Mouse (Mus musculus) layer of hippocampus, adult 18-20 months (tissue): ENCODE results near the gene 4930523C07Rik. TPM values are rescaled to one million over a fixed set of nuclear protein-coding genes. Genes with fewer than 3 reads are reported as not detected.

ENCODE experiments used
- DNase-seq, 2 experiments: peaks; one replicate each; pipeline ENCODE4 v3.0.0; 2022; ENCODE audit warnings: low spot score in 2 of 2
- long read RNA-seq: library from polyadenylated mRNA; stranded (forward); transcript quantifications from one replicate; pipeline ENCODE4 v2.0.0, GENCODE M21; 2021
- total RNA-seq, 2 experiments: library from RNA; stranded (reverse); gene quantifications; 2 replicates each; pipeline ENCODE4 v1.2.3; 2021

The 4930523C07Rik gene
- 1 to 10 TPM; 1.1 to 3.5 TPM for total RNA-seq
- long read RNA-seq, full-length matches to known transcripts = 3 of 3 reads
- long read RNA-seq, partial matches to known transcripts = 0 of 3 reads
- long read RNA-seq, other reads (novel, unspliced or antisense) = 0 of 3 reads

DNA sequence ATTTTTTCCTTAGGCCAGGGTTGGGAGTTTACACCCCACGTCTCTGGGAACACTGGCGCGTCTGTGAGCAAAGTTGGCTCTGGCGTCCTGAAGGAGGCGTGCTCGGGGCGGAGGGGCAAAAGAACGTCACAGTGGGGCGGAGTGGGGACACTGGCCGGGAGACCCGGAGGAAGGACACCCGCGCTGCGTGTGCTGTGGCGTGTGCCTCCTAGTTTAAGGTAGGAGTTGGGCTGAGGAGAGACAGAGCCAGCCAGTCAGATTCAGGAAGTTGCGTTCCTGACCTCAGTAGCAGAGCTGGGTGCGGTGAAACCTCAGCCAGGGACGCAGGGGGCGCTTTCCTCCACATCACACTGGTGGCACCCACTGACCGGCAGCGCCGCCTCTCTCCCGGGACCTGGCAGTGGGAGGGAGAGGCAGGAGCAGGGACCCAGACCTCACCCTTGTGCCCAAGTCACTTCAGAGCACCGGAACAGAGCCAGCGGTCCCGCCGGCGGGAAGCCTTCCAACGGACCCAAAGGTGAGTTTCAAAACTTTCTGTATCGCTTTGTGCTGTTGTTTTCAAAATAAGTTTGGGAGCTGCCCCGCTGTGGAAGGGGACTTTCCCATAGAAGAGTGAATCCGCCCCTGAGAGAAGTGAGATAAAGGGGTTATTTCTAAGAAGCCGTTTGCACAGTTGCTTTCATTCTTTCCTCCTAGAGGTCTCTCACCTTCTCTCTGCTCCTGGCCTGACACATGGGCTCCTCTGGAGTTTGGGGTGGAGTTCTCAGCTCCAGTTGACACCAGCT is at the start of gene 4930523C07Rik:
Gene 4930523C07Rik (plus strand): TSS at position 146 of the 785 bp plus-strand sequence.
- peak in 1 of 2 experiments; percentile 12 for DNase-seq

DNA sequence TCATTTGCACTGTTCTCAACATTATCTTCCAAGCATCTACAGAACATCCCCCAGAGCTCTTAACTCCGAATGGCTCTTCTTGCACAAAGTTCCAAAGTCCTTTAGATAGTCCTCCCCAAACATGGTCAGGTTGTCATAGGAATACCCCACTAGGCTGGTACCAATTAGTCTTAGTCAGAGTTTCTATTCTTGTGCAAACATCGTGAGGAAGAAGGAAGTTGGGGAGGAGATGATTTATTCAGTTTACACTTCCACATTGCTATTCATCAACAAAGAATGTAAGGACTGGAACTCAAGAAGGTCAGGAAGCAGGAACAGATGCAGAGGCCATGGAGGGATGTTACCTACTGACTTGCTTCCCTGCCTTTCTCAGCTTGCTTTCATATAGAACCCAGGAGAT is 46.9 kb upstream of the 4930523C07Rik start:
- no peak for DNase-seq

DNA sequence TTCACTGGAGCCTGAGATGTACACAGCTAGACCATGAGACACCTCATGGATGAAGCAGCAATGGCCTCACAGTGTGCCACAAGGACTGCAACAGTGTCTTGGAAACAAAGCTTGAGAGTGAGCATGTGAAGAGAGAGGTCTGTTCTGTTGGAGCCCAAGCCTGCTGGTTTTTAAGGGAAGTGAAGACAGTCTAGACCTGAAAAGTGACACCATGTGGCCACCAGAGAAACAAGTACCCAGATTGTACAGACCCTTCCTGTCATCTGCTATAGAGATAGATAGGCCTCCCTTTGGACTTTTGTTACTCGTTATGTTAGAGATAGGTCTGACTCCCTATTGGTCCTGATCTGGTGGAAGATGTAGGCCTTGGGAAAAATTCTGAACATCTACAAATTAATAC is 45.8 kb upstream of the 4930523C07Rik start:
- DNase-seq = no peak

DNA sequence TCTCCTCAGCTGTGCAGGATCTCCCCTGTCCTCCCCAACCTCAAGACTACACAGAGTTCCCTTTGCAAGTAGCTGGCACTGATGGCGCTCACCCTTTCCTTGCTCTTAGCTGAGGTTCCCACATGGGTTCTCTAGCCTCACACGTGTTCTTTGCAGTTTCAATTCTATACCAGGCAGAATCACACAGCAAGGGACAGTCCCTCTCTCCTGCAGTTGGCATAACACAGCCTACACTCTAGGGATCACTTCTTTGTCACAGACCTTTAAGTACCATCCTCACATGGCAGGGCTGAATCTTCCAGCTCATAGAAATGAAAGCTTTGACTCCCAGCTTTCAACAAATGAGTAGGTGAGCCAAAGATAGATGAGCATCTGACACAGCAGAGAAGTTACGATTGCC is 45.0 kb upstream of the 4930523C07Rik start:
- DNase-seq = no peak

- DNase-seq = no peak
Observed at GRCm38 (mm10) chr1:160005319-160005718, 38.9 kb upstream of the 4930523C07Rik start.

DNA sequence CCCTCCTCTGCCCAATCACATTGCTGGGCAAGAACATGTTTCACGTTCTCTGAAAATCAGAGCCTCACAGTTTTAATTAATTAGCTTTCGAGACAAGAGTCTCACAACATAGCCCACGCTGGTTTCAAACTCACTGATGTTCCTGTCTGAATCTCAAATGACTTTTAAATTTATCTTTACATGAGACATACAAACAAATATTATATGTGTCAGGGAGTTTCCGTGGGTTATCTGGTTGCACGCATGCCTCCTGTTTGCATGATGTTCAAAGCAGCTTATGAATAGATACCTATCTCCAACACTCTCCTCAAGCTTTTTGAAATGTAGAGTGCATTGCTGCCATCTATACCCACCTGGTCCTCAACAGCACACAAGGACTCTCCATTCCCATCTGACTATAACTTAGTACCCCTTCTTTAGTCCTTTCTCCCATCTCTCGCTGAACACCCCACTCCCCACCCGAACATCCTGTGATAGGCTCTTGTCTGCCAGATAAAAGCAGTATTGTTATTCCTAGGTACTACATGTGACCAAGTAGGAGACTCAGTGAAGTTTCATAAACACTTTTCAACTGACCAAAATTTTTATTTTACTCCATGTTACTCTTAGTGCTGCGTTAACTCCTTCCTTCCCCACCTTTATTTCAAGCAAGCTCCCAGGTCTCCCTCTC is 37.1 kb upstream of the 4930523C07Rik start:
- no peak for DNase-seq

- DNase-seq = no peak
Observed at GRCm38 (mm10) chr1:160013042-160013441, 31.1 kb upstream of the 4930523C07Rik start.

- DNase-seq = no peak
Observed at GRCm38 (mm10) chr1:160024339-160024980, 19.7 kb upstream of the 4930523C07Rik start.

DNA sequence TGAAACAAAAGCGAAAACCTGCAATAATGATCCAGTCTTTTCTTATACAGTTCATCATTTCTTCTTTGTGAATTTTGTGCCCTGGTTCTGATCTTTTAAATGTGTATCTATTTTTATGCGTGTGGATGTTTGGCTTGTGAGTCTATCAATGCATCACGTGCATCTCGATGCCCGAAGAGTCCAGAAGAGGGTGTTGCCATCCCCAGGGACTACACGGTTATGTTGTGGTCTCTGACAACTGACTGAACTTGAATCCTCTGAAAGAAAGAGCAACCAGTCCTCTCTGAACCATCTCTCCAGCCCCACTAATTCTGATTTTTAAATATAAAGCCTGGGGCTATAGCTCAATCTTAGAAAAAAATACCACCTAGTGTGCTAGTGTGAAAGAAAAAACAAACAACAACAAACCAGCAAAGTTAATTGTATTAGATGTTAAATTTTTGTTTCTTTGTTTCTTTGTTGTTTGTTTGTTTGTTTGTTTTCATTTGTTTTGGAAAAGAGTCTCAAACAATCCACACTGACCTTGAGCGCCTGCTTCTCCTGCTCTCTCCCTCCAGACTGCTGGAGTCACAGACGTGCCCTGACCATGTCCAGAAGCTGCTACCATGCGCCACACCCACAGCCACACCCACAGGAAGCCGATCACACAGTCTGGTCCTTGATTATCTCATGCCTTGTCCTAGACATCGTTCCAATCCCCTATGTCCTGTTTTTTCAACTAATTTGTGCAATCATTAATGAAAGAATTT is 18.9 kb upstream of the 4930523C07Rik start:
- DNase-seq = no peak

DNA sequence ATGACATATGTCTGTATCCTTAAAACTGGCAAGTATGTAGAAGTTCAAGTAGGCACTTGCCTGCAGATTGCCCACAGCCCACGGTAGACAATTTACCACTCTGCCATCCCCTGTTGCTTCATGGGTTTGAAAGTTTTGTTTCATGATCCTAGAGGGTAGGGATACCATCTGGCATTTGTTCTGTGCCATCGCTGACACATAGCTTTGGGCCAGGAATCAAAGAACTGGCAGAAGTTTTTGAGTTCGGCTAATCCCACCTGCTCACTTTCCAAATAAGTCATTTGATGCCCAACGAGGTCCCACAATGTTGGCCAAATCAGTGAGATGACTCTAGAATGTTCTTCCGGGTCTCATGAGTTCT is 18.3 kb upstream of the 4930523C07Rik start:
- DNase-seq = peak; percentile 11 to 68

DNA sequence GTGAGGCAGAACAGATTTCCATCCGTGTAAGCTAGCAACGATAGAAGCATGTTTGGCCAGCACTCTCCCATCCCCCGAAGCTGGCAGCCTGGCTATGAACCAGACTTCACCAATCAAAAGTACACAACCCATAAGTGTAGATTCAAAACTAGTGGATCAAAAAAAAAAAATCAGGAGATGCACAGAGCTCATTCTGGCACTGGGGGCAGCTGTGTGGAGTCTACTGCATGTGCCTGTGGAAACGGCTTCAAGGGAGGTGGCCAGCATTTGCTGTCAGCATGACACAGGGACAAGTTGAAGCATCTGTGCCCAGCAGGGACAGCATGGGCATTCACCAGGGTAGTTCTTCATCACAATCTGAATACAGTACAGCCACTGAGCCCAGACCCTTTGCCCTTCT is 16.2 kb upstream of the 4930523C07Rik start:
- peak; percentile 11 to 32 for DNase-seq

DNA sequence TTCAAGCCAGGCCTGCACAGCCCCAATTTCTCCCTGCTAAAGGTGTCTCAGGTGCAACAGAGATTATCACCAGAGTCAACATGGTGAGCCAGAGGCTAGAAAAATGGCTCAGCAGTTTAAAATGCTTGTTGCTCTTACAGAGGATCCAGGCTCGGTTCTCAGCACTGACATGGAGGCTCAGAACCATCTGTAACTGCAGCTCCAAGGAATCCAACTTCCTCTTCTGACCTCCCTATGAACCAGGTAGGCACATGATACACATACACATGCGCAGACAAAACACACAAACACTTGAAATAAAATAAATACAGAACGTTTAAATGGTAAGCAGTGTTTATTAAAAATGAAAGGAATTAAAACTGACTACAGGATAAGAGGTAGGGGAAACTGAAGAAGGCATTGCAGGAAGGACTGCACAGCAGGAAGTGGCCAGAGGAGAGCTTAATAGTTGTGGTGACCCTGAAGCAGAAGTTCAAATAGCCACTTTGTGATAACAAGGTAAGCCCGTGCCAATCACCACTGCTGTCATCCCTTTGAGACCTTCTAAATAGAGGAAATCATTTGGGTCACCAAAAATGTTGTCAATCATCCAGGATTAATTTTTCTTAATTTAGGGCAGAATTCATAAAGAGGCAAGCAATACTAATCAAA is 10.1 kb upstream of the 4930523C07Rik start:
- no peak for DNase-seq

DNA sequence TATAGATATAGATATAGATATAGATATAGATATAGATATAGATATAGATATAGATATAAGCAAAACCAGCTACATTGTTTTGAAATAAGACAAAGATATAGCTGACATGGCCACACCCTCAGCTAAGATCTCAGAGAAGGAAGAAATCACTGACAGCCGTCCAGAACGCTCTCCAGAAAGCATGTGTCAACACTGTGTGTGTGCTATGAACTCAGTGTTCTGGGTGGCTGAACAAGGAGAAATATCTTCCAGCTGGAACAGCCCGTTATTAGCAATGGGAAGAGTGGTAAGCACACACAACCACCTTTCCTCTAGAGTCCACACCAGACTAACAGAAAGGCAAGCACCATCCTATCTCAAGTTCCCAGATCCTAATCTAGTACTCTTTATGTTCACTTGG is 8.6 kb upstream of the 4930523C07Rik start:
- DNase-seq = no peak

DNA sequence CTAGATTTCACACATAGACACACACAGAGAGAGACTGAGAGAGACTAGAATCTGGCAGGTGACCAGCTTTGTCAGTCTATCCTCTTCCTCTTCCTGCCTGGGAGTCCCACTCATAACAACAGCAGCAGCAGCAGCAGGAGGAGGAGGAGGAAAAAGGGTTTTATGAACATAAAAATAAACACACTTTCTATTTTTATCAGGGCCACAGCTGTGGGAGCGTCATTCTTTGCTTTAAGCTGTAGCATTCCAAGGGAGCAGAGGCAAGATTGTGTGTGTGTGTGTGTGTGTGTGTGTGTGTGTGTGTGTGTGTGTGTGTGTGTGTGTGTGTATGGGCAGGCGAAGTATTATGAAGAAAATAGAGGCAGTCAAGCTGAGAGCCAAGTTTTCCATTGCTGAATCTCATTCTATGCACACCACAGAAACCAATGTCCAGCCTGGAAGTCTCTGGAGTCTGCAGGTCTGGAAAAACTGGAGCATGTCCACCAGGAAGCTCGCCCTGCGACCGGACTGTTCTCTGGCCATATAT is 7.1 kb upstream of the 4930523C07Rik start:
- no peak for DNase-seq

DNA sequence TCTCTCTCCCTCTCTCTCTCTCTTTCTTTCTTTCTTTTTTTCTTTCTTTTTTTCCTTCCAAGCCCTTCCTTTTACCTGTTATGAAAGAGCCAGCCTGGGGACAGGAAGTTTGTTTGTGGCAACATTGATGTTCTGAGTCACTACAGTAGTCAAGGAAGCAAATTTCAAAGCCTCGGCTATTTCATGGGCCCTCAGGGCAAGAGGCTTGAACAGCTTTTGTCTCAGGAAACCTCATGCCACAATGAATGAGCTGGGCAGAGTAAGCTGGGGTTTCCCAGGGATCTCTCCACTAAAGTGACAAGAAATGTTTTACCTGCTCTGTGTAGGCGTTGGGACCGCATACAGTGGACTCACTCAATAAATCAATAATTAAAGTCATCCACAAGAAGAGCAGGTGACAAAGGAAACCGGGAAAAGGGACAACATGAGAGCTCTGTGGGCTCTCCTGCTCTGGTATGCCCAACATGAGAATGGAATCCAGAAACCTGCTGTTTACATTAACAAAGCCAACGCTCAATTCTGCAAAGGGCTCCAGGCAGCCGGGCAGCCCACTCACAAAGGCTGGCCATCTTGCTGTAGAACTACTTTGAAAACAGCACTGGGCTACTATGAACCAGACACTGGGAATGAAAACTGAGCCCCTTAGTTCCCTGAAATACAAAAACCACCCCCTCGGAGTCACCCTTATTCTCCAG is 4.1 kb upstream of the 4930523C07Rik start:
- DNase-seq = no peak

DNA sequence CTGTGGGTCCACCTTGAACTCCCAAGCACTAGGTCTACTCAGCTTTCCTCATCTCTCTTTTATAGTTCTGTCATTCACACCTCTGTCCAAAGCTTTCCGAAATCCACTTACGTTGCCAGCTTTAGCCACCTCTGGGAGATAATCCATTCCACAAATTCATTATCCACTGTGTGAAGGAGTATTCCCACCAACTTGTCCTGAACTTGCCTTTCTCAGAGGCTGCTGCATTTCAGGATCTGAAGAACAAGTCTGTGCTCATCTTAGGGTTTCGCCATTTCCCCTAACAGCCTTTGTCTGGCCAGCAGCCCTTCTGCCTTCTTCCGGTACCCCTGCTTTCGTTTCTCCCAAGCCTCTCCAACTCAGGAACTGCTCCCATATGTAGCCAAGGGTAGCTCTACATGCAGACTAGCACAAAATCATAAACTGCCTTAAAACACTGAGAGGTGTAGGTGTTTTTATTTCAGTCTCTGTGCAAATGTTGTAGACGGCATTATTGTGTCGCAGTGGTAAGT is 2.9 kb upstream of the 4930523C07Rik start:
- no peak for DNase-seq

- no peak for DNase-seq
Observed at GRCm38 (mm10) chr1:160042351-160042750, 1.8 kb upstream of the 4930523C07Rik start.

DNA sequence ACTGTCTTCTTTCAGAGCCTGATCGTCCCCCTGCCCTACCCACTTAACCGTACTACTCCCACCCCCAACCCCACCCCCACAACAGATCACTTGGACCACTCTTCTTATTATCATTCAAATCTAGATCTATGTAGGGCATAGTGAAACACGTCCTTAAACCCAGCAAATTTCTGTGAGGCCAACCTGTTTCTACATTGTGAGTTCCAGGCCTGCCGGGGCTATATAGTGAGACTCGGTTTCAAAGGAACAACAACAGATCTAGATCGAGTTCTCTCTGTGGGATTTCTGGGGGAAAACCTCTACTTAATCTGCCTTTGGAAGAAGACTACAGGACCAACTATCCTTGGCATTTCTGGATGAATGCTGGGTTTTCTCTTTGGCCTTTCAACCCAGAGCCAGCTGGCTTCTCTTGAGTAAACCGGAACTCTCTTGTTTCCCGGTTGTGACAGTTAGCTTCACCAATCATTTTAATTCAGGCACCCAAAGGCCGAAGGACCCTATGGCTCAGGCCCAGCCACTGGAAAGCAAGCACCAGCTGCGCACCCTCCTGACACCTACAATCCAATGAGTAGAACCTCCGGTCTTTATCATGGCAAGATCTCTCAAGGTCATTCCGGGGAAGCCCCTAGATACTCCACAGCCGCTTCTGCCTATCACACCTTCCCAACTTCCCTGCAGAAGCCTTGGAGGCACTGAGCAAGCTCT is 759 bp upstream of the 4930523C07Rik start:
- DNase-seq = no peak
